Mouse (Mus musculus): ENCODE measurements around the gene Spag6. TPM values are rescaled to one million over a fixed set of nuclear protein-coding genes. Genes with fewer than 3 reads are reported as not detected.

Spag6 gene
- polyA plus RNA-seq, 1 experiment from 2014 or later = 0.18 TPM

- Histone ChIP-seq H3K9ac (ENCODE audit: low read length) (no peak overlapping the region), H3K36me3 (ENCODE audit: control insufficient read depth, insufficient read depth, low read length) (no peaks in the 10 kb centered on the region), H3K4me3 (ENCODE audit: low read depth, low read length) (no peak overlapping the region), H3K9me3 (replicated peaks; ENCODE audit: control insufficient read depth, low read length) (no peaks in the 10 kb centered on the region), H3K4me1 (ENCODE audit: control insufficient read depth, insufficient read depth, low read length) (peaks cover 6% of the 10 kb centered on the region; the same call in 1 of the 2 replicates), H3K27ac (ENCODE audit: low read depth, low read length) (no peak overlapping the region), H3K4me2 (ENCODE audit: low read length) (no peak overlapping the region), H3K27me3 (replicated peaks; ENCODE audit: control insufficient read depth, insufficient read depth, low read length) (no peaks in the 10 kb centered on the region; the same call in 1 of the 2 replicates)
- peak; percentile 33 for DNase-seq (ENCODE audit: low spot score)
- ATAC-seq = no peak
- 26% methylated on average over 5 of the region's 5 CpGs for WGBS
These were observed 40.7 kb downstream of the Spag6 start for GRCm38 (mm10) chr2:18734394-18735127.

GRCm38 (mm10) chr2:18737040-18737439, 43.2 kb downstream of the Spag6 start:
- no peaks in the 10 kb centered on the region for H3K36me3 ChIP-seq (ENCODE audit: control insufficient read depth, insufficient read depth, low read length)
- H3K4me3 ChIP-seq (ENCODE audit: low read depth, low read length) = no peak overlapping the region
- 64% methylated on average over 8 of the region's 8 CpGs for WGBS
- no peak overlapping the region for H3K4me2 ChIP-seq (ENCODE audit: low read length)
- H3K27ac ChIP-seq (ENCODE audit: low read depth, low read length) = no peak overlapping the region
- H3K9me3 ChIP-seq (replicated peaks; ENCODE audit: control insufficient read depth, low read length) = no peaks in the 10 kb centered on the region
- no peaks in the 10 kb centered on the region; the same call in 1 of the 2 replicates for H3K27me3 ChIP-seq (replicated peaks; ENCODE audit: control insufficient read depth, insufficient read depth, low read length)
- H3K9ac ChIP-seq (ENCODE audit: low read length) = no peak overlapping the region
- H3K4me1 ChIP-seq (ENCODE audit: control insufficient read depth, insufficient read depth, low read length) = peaks cover 3% of the 10 kb centered on the region; the same call in 1 of the 2 replicates
- no peak for ATAC-seq
- no peak for DNase-seq (ENCODE audit: low spot score)

GRCm38 (mm10) chr2:18739216-18739615, 45.4 kb downstream of the Spag6 start:
- H3K36me3 ChIP-seq (ENCODE audit: control insufficient read depth, insufficient read depth, low read length) = no peaks in the 10 kb centered on the region
- no peak overlapping the region for H3K4me2 ChIP-seq (ENCODE audit: low read length)
- no peaks in the 10 kb centered on the region for H3K9me3 ChIP-seq (replicated peaks; ENCODE audit: control insufficient read depth, low read length)
- H3K27me3 ChIP-seq (replicated peaks; ENCODE audit: control insufficient read depth, insufficient read depth, low read length) = no peaks in the 10 kb centered on the region; the same call in 1 of the 2 replicates
- no peak overlapping the region for H3K4me3 ChIP-seq (ENCODE audit: low read depth, low read length)
- no peaks in the 10 kb centered on the region for H3K4me1 ChIP-seq (ENCODE audit: control insufficient read depth, insufficient read depth, low read length)
- H3K9ac ChIP-seq (ENCODE audit: low read length) = no peak overlapping the region
- ATAC-seq = peak; percentile 66
- 8% methylated on average over 2 of the region's 2 CpGs for WGBS
- H3K27ac ChIP-seq (ENCODE audit: low read depth, low read length) = no peak overlapping the region
- DNase-seq (ENCODE audit: low spot score) = peak; percentile 75

GRCm38 (mm10) chr2:18756144-18756543, 62.3 kb downstream of the Spag6 start:
- Histone ChIP-seq H3K4me3 (ENCODE audit: low read depth, low read length) (no peak overlapping the region), H3K4me2 (ENCODE audit: low read length) (no peak overlapping the region), H3K9me3 (replicated peaks; ENCODE audit: control insufficient read depth, low read length) (no peaks in the 10 kb centered on the region), H3K9ac (ENCODE audit: low read length) (no peak overlapping the region), H3K27ac (ENCODE audit: low read depth, low read length) (no peak overlapping the region), H3K36me3 (ENCODE audit: control insufficient read depth, insufficient read depth, low read length) (no peaks in the 10 kb centered on the region), H3K4me1 (ENCODE audit: control insufficient read depth, insufficient read depth, low read length) (no peaks in the 10 kb centered on the region), H3K27me3 (replicated peaks; ENCODE audit: control insufficient read depth, insufficient read depth, low read length) (no peaks in the 10 kb centered on the region)
- WGBS = 51% methylated on average over 2 of the region's 2 CpGs
- DNase-seq (ENCODE audit: low spot score) (peak; percentile 61), ATAC-seq (no peak)

GRCm38 (mm10) chr2:18764846-18765245, 71.0 kb downstream of the Spag6 start:
- peaks cover 3% of the 10 kb centered on the region; the same call in 1 of the 2 replicates for H3K4me1 ChIP-seq (ENCODE audit: control insufficient read depth, insufficient read depth, low read length)
- H3K36me3 ChIP-seq (ENCODE audit: control insufficient read depth, insufficient read depth, low read length) = no peaks in the 10 kb centered on the region
- no peak overlapping the region for H3K4me3 ChIP-seq (ENCODE audit: low read depth, low read length)
- H3K27ac ChIP-seq (ENCODE audit: low read depth, low read length) = no peak overlapping the region
- H3K9ac ChIP-seq (ENCODE audit: low read length) = no peak overlapping the region
- whole genome bisulfite sequencing = 75% methylated on average over 2 of the region's 2 CpGs
- no peak for ATAC-seq
- H3K4me2 ChIP-seq (ENCODE audit: low read length) = no peak overlapping the region
- no peak for DNase-seq (ENCODE audit: low spot score)
- H3K27me3 ChIP-seq (replicated peaks; ENCODE audit: control insufficient read depth, insufficient read depth, low read length) = no peaks in the 10 kb centered on the region
- no peaks in the 10 kb centered on the region for H3K9me3 ChIP-seq (replicated peaks; ENCODE audit: control insufficient read depth, low read length)

GRCm38 (mm10) chr2:18765481-18766249, 71.8 kb downstream of the Spag6 start:
- no peak for DNase-seq (ENCODE audit: low spot score)
- WGBS = 53% methylated on average over 12 of the region's 12 CpGs

GRCm38 (mm10) chr2:18766441-18766820, 72.6 kb downstream of the Spag6 start:
- Histone ChIP-seq H3K36me3 (ENCODE audit: control insufficient read depth, insufficient read depth, low read length) (no peaks in the 10 kb centered on the region), H3K4me1 (ENCODE audit: control insufficient read depth, insufficient read depth, low read length) (peaks cover 3% of the 10 kb centered on the region; the same call in 1 of the 2 replicates), H3K9ac (ENCODE audit: low read length) (peak overlapping the region; percentile 94), H3K27me3 (replicated peaks; ENCODE audit: control insufficient read depth, insufficient read depth, low read length) (no peaks in the 10 kb centered on the region), H3K27ac (ENCODE audit: low read depth, low read length) (peak overlapping the region; percentile 90; the same call in 1 of the 2 replicates), H3K4me2 (ENCODE audit: low read length) (peak overlapping the region; percentile 68), H3K9me3 (replicated peaks; ENCODE audit: control insufficient read depth, low read length) (no peaks in the 10 kb centered on the region), H3K4me3 (ENCODE audit: low read depth, low read length) (peak overlapping the region; percentile 67)
- ATAC-seq (no peak), DNase-seq (ENCODE audit: low spot score) (no peak)
- WGBS = 45% methylated on average over 4 of the region's 4 CpGs

More at GRCm38 (mm10) chr2:18765481-18766249, 71.8 kb downstream of the Spag6 start:
- H3K36me3 ChIP-seq (ENCODE audit: control insufficient read depth, insufficient read depth, low read length) = no peaks in the 10 kb centered on the region
- 0 out of 2 replicates have a peak overlapping the region, but pooled peaks have one; percentile 1 for H3K4me2 ChIP-seq (ENCODE audit: low read length)
- H3K9ac ChIP-seq (ENCODE audit: low read length) = no peak overlapping the region
- no peak overlapping the region for H3K4me3 ChIP-seq (ENCODE audit: low read depth, low read length)
- peaks cover 3% of the 10 kb centered on the region; the same call in 1 of the 2 replicates for H3K4me1 ChIP-seq (ENCODE audit: control insufficient read depth, insufficient read depth, low read length)
- no peaks in the 10 kb centered on the region for H3K9me3 ChIP-seq (replicated peaks; ENCODE audit: control insufficient read depth, low read length)
- no peak overlapping the region for H3K27ac ChIP-seq (ENCODE audit: low read depth, low read length)
- no peak for ATAC-seq
- no peaks in the 10 kb centered on the region for H3K27me3 ChIP-seq (replicated peaks; ENCODE audit: control insufficient read depth, insufficient read depth, low read length)

- under 1% methylated on average over 56 of the region's 56 CpGs for WGBS
- peak; percentile 88 for DNase-seq (ENCODE audit: low spot score)
- Histone ChIP-seq H3K9me3 (replicated peaks; ENCODE audit: control insufficient read depth, low read length) (no peaks in the 10 kb centered on the region), H3K4me3 (ENCODE audit: low read depth, low read length) (peak overlapping the region; percentile 67), H3K4me2 (ENCODE audit: low read length) (peak overlapping the region; percentile 68), H3K27ac (ENCODE audit: low read depth, low read length) (peak overlapping the region; percentile 90), H3K27me3 (replicated peaks; ENCODE audit: control insufficient read depth, insufficient read depth, low read length) (no peaks in the 10 kb centered on the region), H3K4me1 (ENCODE audit: control insufficient read depth, insufficient read depth, low read length) (peaks cover 3% of the 10 kb centered on the region; the same call in 1 of the 2 replicates), H3K36me3 (ENCODE audit: control insufficient read depth, insufficient read depth, low read length) (no peaks in the 10 kb centered on the region), H3K9ac (ENCODE audit: low read length) (peak overlapping the region; percentile 94)
- ATAC-seq = peak; percentile 90
These were observed 73.1 kb downstream of the Spag6 start for GRCm38 (mm10) chr2:18766821-18767541.
